Mouse (Mus musculus): ENCODE results near the gene Sult1a1. TPM values are rescaled to one million over a fixed set of nuclear protein-coding genes. Genes with fewer than 3 reads are reported as not detected.
A peak's percentile ranks its signal among the peaks of the same experiment; 100 is the strongest.
"Not testable (repeated sequence)": the region's sequence is repeated elsewhere in the genome, so short reads cannot be mapped to it uniquely, and the experiment has no call there.

Sult1a1 gene
- polyA plus RNA-seq, 1 experiment = 40.9 TPM

GRCm38 (mm10) chr7:126657522-126657921, 18.7 kb downstream of the Sult1a1 start:
- Histone ChIP-seq H3K27ac (replicated peaks; ENCODE audit: low read depth, low read length) (no peak overlapping the region), H3K4me3 (ENCODE audit: insufficient read depth, low read depth, low read length) (no peak overlapping the region), H3K4me1 (ENCODE audit: control insufficient read depth, insufficient read depth, insufficient read length, low read length) (peaks cover 11% of the 10 kb centered on the region)

- Histone ChIP-seq H3K4me1 (ENCODE audit: control insufficient read depth, insufficient read depth, insufficient read length, low read length) (peaks cover 14% of the 10 kb centered on the region), H3K4me3 (ENCODE audit: insufficient read depth, low read depth, low read length) (no peak overlapping the region), H3K27ac (replicated peaks; ENCODE audit: low read depth, low read length) (0 out of 2 replicates have a peak overlapping the region, but pooled peaks have one; percentile 54)
Measured at GRCm38 (mm10) chr7:126655695-126656094, 20.5 kb downstream of the Sult1a1 start.

GRCm38 (mm10) chr7:126653991-126654390, 22.2 kb downstream of the Sult1a1 start:
- Histone ChIP-seq H3K27ac (replicated peaks; ENCODE audit: low read depth, low read length) (no peak overlapping the region), H3K4me3 (ENCODE audit: insufficient read depth, low read depth, low read length) (no peak overlapping the region), H3K4me1 (ENCODE audit: control insufficient read depth, insufficient read depth, insufficient read length, low read length) (peaks cover 14% of the 10 kb centered on the region)

- no peak overlapping the region for H3K4me3 ChIP-seq (ENCODE audit: insufficient read depth, low read depth, low read length)
- peaks cover 20% of the 10 kb centered on the region for H3K4me1 ChIP-seq (ENCODE audit: control insufficient read depth, insufficient read depth, insufficient read length, low read length)
- H3K27ac ChIP-seq (replicated peaks; ENCODE audit: low read depth, low read length) = 0 out of 2 replicates have a peak overlapping the region, but pooled peaks have one; percentile 15
Measured at GRCm38 (mm10) chr7:126650852-126651251, 25.4 kb downstream of the Sult1a1 start.

GRCm38 (mm10) chr7:126649231-126650051, 26.8 kb downstream of the Sult1a1 start, which contains the start of gene Sgf29:
Gene Sgf29, plus strand, starts transcription at chr7:126649309.
- Histone ChIP-seq H3K4me3 (ENCODE audit: insufficient read depth, low read depth, low read length) (peak within 1 kb of the TSS; percentile 85), H3K27ac (replicated peaks; ENCODE audit: low read depth, low read length) (peak within 1 kb of the TSS; percentile 97), H3K4me1 (ENCODE audit: control insufficient read depth, insufficient read depth, insufficient read length, low read length) (peaks cover 11% of the 10 kb centered on the region; the same call in 1 of the 2 replicates)

- Histone ChIP-seq H3K4me3 (ENCODE audit: insufficient read depth, low read depth, low read length) (no peak overlapping the region), H3K4me1 (ENCODE audit: control insufficient read depth, insufficient read depth, insufficient read length, low read length) (peaks cover 11% of the 10 kb centered on the region; the same call in 1 of the 2 replicates), H3K27ac (replicated peaks; ENCODE audit: low read depth, low read length) (no peak overlapping the region)
Measured at GRCm38 (mm10) chr7:126648486-126648885, 27.7 kb downstream of the Sult1a1 start.

GRCm38 (mm10) chr7:126645708-126646107, 30.5 kb downstream of the Sult1a1 start:
- Histone ChIP-seq H3K4me1 (ENCODE audit: control insufficient read depth, insufficient read depth, insufficient read length, low read length) (peaks cover 8% of the 10 kb centered on the region; the same call in 1 of the 2 replicates), H3K27ac (replicated peaks; ENCODE audit: low read depth, low read length) (peak overlapping the region; percentile 96), H3K4me3 (ENCODE audit: insufficient read depth, low read depth, low read length) (no peak overlapping the region)

GRCm38 (mm10) chr7:126644914-126645313, 31.3 kb downstream of the Sult1a1 start:
- Histone ChIP-seq H3K4me1 (ENCODE audit: control insufficient read depth, insufficient read depth, insufficient read length, low read length) (peaks cover 8% of the 10 kb centered on the region; the same call in 1 of the 2 replicates), H3K27ac (replicated peaks; ENCODE audit: low read depth, low read length) (peak overlapping the region; percentile 93), H3K4me3 (ENCODE audit: insufficient read depth, low read depth, low read length) (no peak overlapping the region)

GRCm38 (mm10) chr7:126644345-126644744, 31.9 kb downstream of the Sult1a1 start:
- peak overlapping the region; percentile 77 for H3K27ac ChIP-seq (replicated peaks; ENCODE audit: low read depth, low read length)
- peaks cover 8% of the 10 kb centered on the region; the same call in 1 of the 2 replicates for H3K4me1 ChIP-seq (ENCODE audit: control insufficient read depth, insufficient read depth, insufficient read length, low read length)
- no peak overlapping the region for H3K4me3 ChIP-seq (ENCODE audit: insufficient read depth, low read depth, low read length)

GRCm38 (mm10) chr7:126643244-126643617, 33.0 kb downstream of the Sult1a1 start:
- H3K27ac ChIP-seq (replicated peaks; ENCODE audit: low read depth, low read length); H3K4me1 ChIP-seq (ENCODE audit: control insufficient read depth, insufficient read depth, insufficient read length, low read length): not testable (repeated sequence)

GRCm38 (mm10) chr7:126642545-126643243, 33.5 kb downstream of the Sult1a1 start:
- H3K27ac ChIP-seq (replicated peaks; ENCODE audit: low read depth, low read length) = no peak overlapping the region
- H3K4me1 ChIP-seq (ENCODE audit: control insufficient read depth, insufficient read depth, insufficient read length, low read length) = peaks cover 8% of the 10 kb centered on the region; the same call in 1 of the 2 replicates
- no peak overlapping the region for H3K4me3 ChIP-seq (ENCODE audit: insufficient read depth, low read depth, low read length)

More at GRCm38 (mm10) chr7:126643244-126643617, 33.0 kb downstream of the Sult1a1 start:
- H3K4me3 ChIP-seq (ENCODE audit: insufficient read depth, low read depth, low read length) = not testable (repeated sequence)

GRCm38 (mm10) chr7:126636733-126637520, 39.3 kb downstream of the Sult1a1 start:
- Histone ChIP-seq H3K4me3 (ENCODE audit: insufficient read depth, low read depth, low read length) (no peak overlapping the region), H3K27ac (replicated peaks; ENCODE audit: low read depth, low read length) (no peak overlapping the region), H3K4me1 (ENCODE audit: control insufficient read depth, insufficient read depth, insufficient read length, low read length) (no peaks in the 10 kb centered on the region)

GRCm38 (mm10) chr7:126635375-126635774, 40.9 kb downstream of the Sult1a1 start:
- H3K4me1 ChIP-seq (ENCODE audit: control insufficient read depth, insufficient read depth, insufficient read length, low read length) = no peaks in the 10 kb centered on the region
- H3K27ac ChIP-seq (replicated peaks; ENCODE audit: low read depth, low read length) = no peak overlapping the region

GRCm38 (mm10) chr7:126632478-126632877, 43.8 kb downstream of the Sult1a1 start:
- H3K4me3 ChIP-seq (ENCODE audit: insufficient read depth, low read depth, low read length) = no peak overlapping the region
- H3K27ac ChIP-seq (replicated peaks; ENCODE audit: low read depth, low read length) = no peak overlapping the region
- H3K4me1 ChIP-seq (ENCODE audit: control insufficient read depth, insufficient read depth, insufficient read length, low read length) = no peaks in the 10 kb centered on the region

More at GRCm38 (mm10) chr7:126635375-126635774, 40.9 kb downstream of the Sult1a1 start:
- no peak overlapping the region for H3K4me3 ChIP-seq (ENCODE audit: insufficient read depth, low read depth, low read length)
